ENCODE assay signal across 1 mouse cellular context in the genomic region with DNA sequence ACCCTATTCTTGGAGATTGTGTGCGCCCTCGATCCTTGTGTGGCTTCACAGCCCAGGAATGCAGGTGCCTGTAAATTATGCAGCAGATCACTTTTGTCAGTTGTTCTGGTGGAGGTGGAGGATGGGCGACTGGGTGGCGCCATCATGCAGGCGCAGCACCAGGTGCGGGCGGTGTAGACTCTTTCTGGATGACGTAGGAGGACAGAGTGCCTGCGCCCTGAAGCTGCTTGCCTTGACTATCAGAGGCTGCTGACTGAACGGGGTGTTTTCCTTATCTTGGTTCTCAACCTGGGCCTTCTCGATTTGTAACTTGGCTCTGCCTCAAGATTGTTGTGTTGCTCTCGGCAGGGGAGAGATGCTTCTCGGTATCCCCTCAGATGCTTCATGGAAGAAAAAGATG.
A peak's percentile ranks its signal among the peaks of the same experiment; 100 is the strongest.
TF ChIP-seq lines count a peak whose summit lies in the region.

No protein-coding gene starts in this region.

TF ChIP-seq in MEL, 35 proteins besides CTCF, POLR2A, EP300 and RAD21 (continued from another document):
- TF ChIP-seq RCOR1 (IDR thresholded peaks at IDR 0.05; ENCODE audit: low read depth, low read length): peak; percentile 95
- TF ChIP-seq KAT2A (conservative IDR thresholded peaks at IDR 0.05; ENCODE audit: low read depth, low read length): no peak
- TF ChIP-seq USF2 (IDR thresholded peaks at IDR 0.05; ENCODE audit: borderline replicate concordance in 1 of 2, insufficient read depth in 1 of 2, low read depth in 1 of 2, low read length in 2 of 2): no peak
TF ChIP-seq in MEL: peak in this region for 13.
